26 mouse cellular contexts compared by ENCODE assay signal in genomic region chr1:140381093-140381492, GRCm38 (mm10).
A peak's percentile ranks its signal among the peaks of the same experiment; 100 is the strongest.
DNase-seq lines count a peak whose midpoint lies in the region; ATAC-seq and TF ChIP-seq lines count a peak whose summit lies in the region.
"Had no signal": no experiment of that assay in that cellular context is flagged by ENCODE, and none has a peak within 500 bp of the region (broad histone marks: within the 10 kb centered on the region; RNA-seq: fewer than 3 reads in every experiment).

No protein-coding gene starts in this region.

- intact Hi-C loops in heart, adult 2 months (cut with DNase I), result loop anchor here (5.0 kb wide), 1 partner anchor 209 kb away; no protein-coding TSS in a partner anchor
- intact Hi-C loops in heart, postnatal 36 days (cut with DNase I), result no loop called here
- intact Hi-C loops in heart, postnatal 10 days (cut with DNase I), result no loop called here

- peak; percentile 30 for TF ChIP-seq CTCF in heart, adult 2 months (IDR thresholded peaks at IDR 0.05)

- no peak overlapping the region for H3K4me3 ChIP-seq in heart, adult 2 months
- no peak overlapping the region for H3K4me3 ChIP-seq in heart, embryonic 11.5 days (ENCODE audit: low read depth, low read length)
- H3K4me3 ChIP-seq: embryonic facial prominence, embryonic 10.5 days; embryonic facial prominence, embryonic 13.5 days; erythroblast, embryonic 14.5 days; forebrain, embryonic 12.5 days; forebrain, embryonic 15.5 days had no signal

- no peaks in the 10 kb centered on the region for H3K27me3 ChIP-seq in heart, adult 2 months (ENCODE audit: control insufficient read depth, insufficient read depth, low read length)
- H3K27me3 ChIP-seq in heart, embryonic 11.5 days (ENCODE audit: control insufficient read depth, insufficient read depth, low read length), result no peaks in the 10 kb centered on the region
- H3K27me3 ChIP-seq: embryonic facial prominence, embryonic 13.5 days; forebrain, embryonic 12.5 days; forebrain, embryonic 15.5 days had no signal

- WGBS in heart, adult 2 months, result 71% methylated on average over 3 of the region's 3 CpGs
- 93% methylated on average over 3 of the region's 3 CpGs for WGBS in heart, embryonic 11.5 days (ENCODE audit: insufficient replicate concordance)

- DNase-seq in heart, adult 2 months, result peak in 1 of 2 experiments; percentile 32
- DNase-seq in heart, postnatal 36 days, result no peak
- DNase-seq in heart, postnatal 10 days, result peak; percentile 15 to 16
- peak; percentile 2 for DNase-seq in lung, postnatal 36 days
- no peak for DNase-seq in lung, postnatal 25 days (ENCODE audit: low spot score)
- no peak for DNase-seq in thymus, postnatal 14 days
- DNase-seq: adrenal gland, adult 8-10 months; adrenal gland, postnatal 25 days; cerebellum, adult 11-12 months; cerebellum, adult 8-10 months; cerebellum, postnatal 10 days; cerebellum, postnatal 36 days; embryo, embryonic 11 days; gastrocnemius, postnatal 25 days; kidney, adult 2 months had no signal

- no peak for TF ChIP-seq EP300 in heart, adult 2 months (IDR thresholded peaks at IDR 0.05; ENCODE audit: insufficient read depth, low read depth, low read length)

- ATAC-seq in heart, embryonic 11.5 days (replicated peaks; ENCODE audit: insufficient number of reproducible peaks, low FRiP score, low TSS enrichment), result no peak
- ATAC-seq: CD4-positive, CD25-positive, alpha-beta regulatory T cell, adult 4 months; forebrain, embryonic 15.5 days; hindbrain, postnatal 0 days; inflammation-experienced regulatory T-cells, adult 6 months; intestine, embryonic 16.5 days had no signal

- H3K9me3 ChIP-seq in heart, embryonic 11.5 days (replicated peaks; ENCODE audit: control insufficient read depth, low read length), result no peaks in the 10 kb centered on the region
- H3K9me3 ChIP-seq: embryonic facial prominence, embryonic 10.5 days; embryonic facial prominence, embryonic 13.5 days; forebrain, embryonic 12.5 days; forebrain, embryonic 15.5 days had no signal

- no peaks in the 10 kb centered on the region for H3K79me2 ChIP-seq in heart, adult 2 months (replicated peaks; ENCODE audit: control insufficient read depth, insufficient read depth, low read length)

- peak overlapping the region; percentile 31 for H3K27ac ChIP-seq in heart, adult 2 months
- H3K27ac ChIP-seq in heart, embryonic 11.5 days (ENCODE audit: low read depth, low read length), result no peak overlapping the region
- H3K27ac ChIP-seq: embryonic facial prominence, embryonic 10.5 days; embryonic facial prominence, embryonic 13.5 days; forebrain, embryonic 12.5 days; forebrain, embryonic 15.5 days; hindbrain, embryonic 14.5 days; hindbrain, postnatal 0 days had no signal

- H3K9ac ChIP-seq in heart, adult 2 months (ENCODE audit: low read depth, low read length), result no peak overlapping the region
- no peak overlapping the region for H3K9ac ChIP-seq in heart, embryonic 11.5 days (ENCODE audit: low read depth, low read length)
- H3K9ac ChIP-seq: embryonic facial prominence, embryonic 13.5 days; forebrain, embryonic 12.5 days; forebrain, embryonic 15.5 days; hindbrain, embryonic 14.5 days had no signal

- no peaks in the 10 kb centered on the region; the same call in 1 of the 2 replicates for H3K36me3 ChIP-seq in heart, adult 2 months (ENCODE audit: control insufficient read depth, insufficient read depth, low read length)
- no peaks in the 10 kb centered on the region for H3K36me3 ChIP-seq in heart, embryonic 11.5 days (ENCODE audit: control insufficient read depth, insufficient read depth, low read length)
- H3K36me3 ChIP-seq: embryonic facial prominence, embryonic 10.5 days; embryonic facial prominence, embryonic 13.5 days; forebrain, embryonic 12.5 days; forebrain, embryonic 15.5 days had no signal

- no peak for TF ChIP-seq POLR2A in heart, adult 2 months (IDR thresholded peaks at IDR 0.05; ENCODE audit: insufficient read depth, low read depth, low read length)

- H3K4me1 ChIP-seq in heart, adult 2 months (ENCODE audit: control insufficient read depth, insufficient read depth, low read length), result peaks cover 2% of the 10 kb centered on the region; the same call in 1 of the 2 replicates
- H3K4me1 ChIP-seq in heart, embryonic 11.5 days (ENCODE audit: control insufficient read depth, insufficient read depth, low read length), result no peaks in the 10 kb centered on the region
- H3K4me1 ChIP-seq: embryonic facial prominence, embryonic 10.5 days; embryonic facial prominence, embryonic 13.5 days; forebrain, embryonic 12.5 days; forebrain, embryonic 15.5 days had no signal

- no peak overlapping the region for H3K4me2 ChIP-seq in heart, embryonic 11.5 days
- H3K4me2 ChIP-seq: embryonic facial prominence, embryonic 13.5 days; forebrain, embryonic 12.5 days; forebrain, embryonic 15.5 days; hindbrain, embryonic 14.5 days had no signal

Comparison
In these comparisons a context has a peak if more than half of its experiments do, and no peak if none do; other contexts are left out.
1. DNase-seq: peak in heart, postnatal 10 days (2 of 2) and lung, postnatal 36 days (single experiment); none in heart, postnatal 36 days (0 of 2), lung, postnatal 25 days (single experiment) and thymus, postnatal 14 days (single experiment).